Mouse (Mus musculus) myocyte (in vitro differentiated cells): ENCODE data around the gene Ercc5.

ENCODE experiments used
- E2F4 ChIP-seq: IDR thresholded peaks from one replicate; pipeline ENCODE4 v1.6.1; 2011; ENCODE audit warnings: mild to moderate bottlenecking, control low read depth, moderate library complexity; ENCODE audit not compliant: insufficient read depth
- MAX ChIP-seq: IDR thresholded peaks from one replicate; pipeline ENCODE4 v1.6.1; 2011; ENCODE audit warnings: low read depth, mild to moderate bottlenecking, control low read depth
- MYOG ChIP-seq, 3 experiments: IDR thresholded peaks; one replicate each; pipeline ENCODE4 v1.6.1; 2011; ENCODE audit warnings: control low read depth in 2 of 3, low read depth in 2 of 3, mild to moderate bottlenecking in 2 of 3; ENCODE audit not compliant: insufficient read length in 2 of 3, control insufficient read depth in 1 of 3, insufficient read depth in 1 of 3
- POLR2A ChIP-seq: IDR thresholded peaks from one replicate; pipeline ENCODE4 v1.6.1; 2011; ENCODE audit warnings: low read depth, mild to moderate bottlenecking, control low read depth, moderate library complexity; ENCODE audit not compliant: insufficient read length
- POLR2AphosphoS2 ChIP-seq: IDR thresholded peaks from one replicate; pipeline ENCODE4 v1.6.1; 2011; ENCODE audit warnings: low read depth, control low read depth; ENCODE audit not compliant: insufficient read length
- REST ChIP-seq: IDR thresholded peaks from one replicate; pipeline ENCODE4 v1.6.1; 2011; ENCODE audit warnings: mild to moderate bottlenecking, control low read depth, moderate library complexity; ENCODE audit not compliant: insufficient read depth, insufficient read length
- SRF ChIP-seq: IDR thresholded peaks from one replicate; pipeline ENCODE4 v1.6.1; 2011; ENCODE audit warnings: low read depth; ENCODE audit not compliant: control insufficient read depth, insufficient read length
- TCF12 ChIP-seq: IDR thresholded peaks from one replicate; pipeline ENCODE4 v1.6.1; 2011; ENCODE audit warnings: mild to moderate bottlenecking, control low read depth; ENCODE audit not compliant: poor library complexity, insufficient read depth, severe bottlenecking
- USF1 ChIP-seq: IDR thresholded peaks from one replicate; pipeline ENCODE4 v1.6.1; 2011; ENCODE audit warnings: low read depth, mild to moderate bottlenecking, control low read depth, moderate library complexity

- no peak for TF ChIP-seq MYOG (IDR thresholded peaks at IDR 0.05; ENCODE audit: control insufficient read depth in 1 of 3, insufficient read depth in 1 of 3, insufficient read length in 2 of 3, low read depth in 2 of 3)
- TF ChIP-seq USF1, result no peak
- no peak for TF ChIP-seq TCF12
- no peak for TF ChIP-seq POLR2A
- TF ChIP-seq POLR2AphosphoS2, result no peak
- no peak for TF ChIP-seq E2F4
- no peak for TF ChIP-seq MAX
- TF ChIP-seq SRF, result no peak
- TF ChIP-seq REST, result no peak
These were observed 69.0 kb downstream of the Ercc5 start for GRCm38 (mm10) chr1:44216352-44217116.
